Mouse (Mus musculus) 3134 (cell line): Measurements from ENCODE around the gene Sapcd1.

Source experiments
- DNase-seq: peaks from one replicate; pipeline ENCODE4 v3.0.0-alpha.2; 2011; ENCODE audit warnings: low spot score; ENCODE audit not compliant: insufficient read length; ENCODE audit errors: extremely low read depth

The Sapcd1 gene

GRCm38 (mm10) chr17:34994751-34995150, 33.1 kb downstream of the Sapcd1 start:
- DNase-seq: no peak

DNA sequence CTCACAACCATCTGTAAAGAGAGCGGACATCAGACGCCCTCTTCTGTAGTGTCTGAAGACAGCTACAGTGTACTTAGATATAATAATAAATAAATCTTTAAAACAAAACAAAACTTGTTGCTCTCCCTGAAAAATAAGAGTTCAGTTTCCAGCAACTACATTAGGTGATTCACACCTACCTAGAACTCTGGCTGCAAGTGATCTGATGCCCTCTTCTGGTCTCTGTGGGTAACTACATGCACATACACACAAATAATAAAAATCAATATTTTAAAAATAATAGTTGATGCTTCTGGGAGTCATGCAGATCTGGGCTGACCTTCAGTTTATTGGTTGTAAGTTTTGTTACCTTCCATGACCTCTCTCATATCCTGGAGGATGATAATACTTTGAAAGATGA, 43.6 kb downstream of the Sapcd1 start:
- no peak for DNase-seq

DNA sequence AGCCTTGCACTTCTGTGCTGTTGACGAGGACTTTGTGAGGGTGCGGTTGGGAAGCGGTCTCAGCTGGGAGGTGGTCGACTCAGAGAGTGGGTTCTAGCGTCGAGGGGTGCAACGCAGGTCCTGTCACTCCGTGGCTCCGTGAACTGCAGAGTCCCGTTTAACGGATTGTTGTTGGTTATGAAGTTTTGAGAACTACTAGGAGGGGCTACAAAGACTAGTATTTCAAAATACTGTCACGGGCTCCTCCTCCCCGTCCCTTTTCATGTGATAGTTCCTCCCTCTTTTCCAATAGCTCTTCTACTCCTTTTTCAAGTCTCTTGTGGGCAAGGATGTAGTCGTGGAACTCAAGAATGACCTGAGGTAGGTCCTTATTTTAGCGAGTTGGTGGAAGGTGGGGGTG, 45.5 kb downstream of the Sapcd1 start:
- no peak for DNase-seq

DNA sequence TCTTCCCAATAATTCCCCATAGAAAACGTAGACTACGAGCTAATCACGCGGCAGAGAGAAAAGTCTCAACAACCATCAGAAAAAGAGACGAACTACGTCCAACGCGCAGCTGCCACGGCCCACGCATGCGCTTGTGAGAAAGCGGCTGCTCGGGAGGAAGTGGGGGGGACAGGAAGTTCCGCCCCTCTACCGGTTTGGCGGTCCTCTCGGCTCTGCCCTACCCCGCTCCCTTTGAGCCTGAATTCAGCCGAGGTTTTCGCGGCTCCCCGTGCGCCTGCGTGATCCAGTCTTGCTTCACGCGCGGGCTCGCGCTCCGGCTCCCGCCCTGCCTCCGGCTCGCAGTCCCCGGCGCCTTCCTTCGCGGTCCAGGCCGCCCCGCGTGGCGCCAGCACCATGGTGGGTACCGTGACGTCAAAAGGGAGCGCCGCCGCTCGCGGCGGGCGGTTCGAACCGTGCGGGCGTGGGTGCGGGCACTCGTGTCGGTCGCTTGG, 46.1 kb downstream of the Sapcd1 start, which contains the start of gene Lsm2:
Lsm2 (plus strand) TSS at position 173 of the 491 bp plus-strand sequence.
- peak; percentile 93 for DNase-seq

- DNase-seq: peak; percentile 62
Measured at GRCm38 (mm10) chr17:34980655-34981054, 47.2 kb downstream of the Sapcd1 start.

DNA sequence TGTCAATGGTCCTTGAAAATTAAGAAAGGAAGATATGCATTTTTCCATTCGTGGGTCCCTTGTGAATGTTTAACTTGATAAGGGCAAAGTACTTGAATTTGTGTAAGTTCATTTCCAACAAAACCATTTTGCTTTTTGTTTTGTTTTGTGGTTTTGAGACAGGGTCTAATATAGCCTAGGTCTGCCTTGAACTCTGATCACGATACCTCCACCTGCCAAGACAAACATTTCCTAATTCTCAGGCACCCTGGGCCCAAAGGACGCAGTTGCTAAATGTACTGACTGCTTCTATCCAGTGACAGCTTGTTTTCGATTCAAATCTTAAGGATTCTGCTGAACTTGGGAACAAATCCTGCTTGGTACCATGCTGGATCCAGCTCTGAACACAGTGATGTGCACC, 48.2 kb downstream of the Sapcd1 start:
- DNase-seq: no peak

DNA sequence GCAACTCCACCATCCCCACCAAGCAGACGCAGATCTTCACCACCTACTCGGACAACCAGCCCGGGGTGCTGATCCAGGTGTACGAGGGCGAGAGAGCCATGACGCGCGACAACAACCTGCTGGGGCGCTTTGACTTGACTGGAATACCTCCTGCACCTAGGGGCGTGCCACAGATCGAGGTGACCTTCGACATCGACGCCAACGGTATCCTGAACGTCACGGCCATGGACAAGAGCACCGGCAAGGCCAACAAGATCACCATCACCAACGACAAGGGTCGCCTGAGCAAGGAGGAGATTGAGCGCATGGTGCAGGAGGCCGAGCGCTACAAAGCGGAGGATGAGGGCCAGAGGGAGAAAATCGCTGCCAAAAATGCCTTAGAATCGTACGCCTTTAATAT, 49.6 kb downstream of the Sapcd1 start:
- no peak for DNase-seq

DNA sequence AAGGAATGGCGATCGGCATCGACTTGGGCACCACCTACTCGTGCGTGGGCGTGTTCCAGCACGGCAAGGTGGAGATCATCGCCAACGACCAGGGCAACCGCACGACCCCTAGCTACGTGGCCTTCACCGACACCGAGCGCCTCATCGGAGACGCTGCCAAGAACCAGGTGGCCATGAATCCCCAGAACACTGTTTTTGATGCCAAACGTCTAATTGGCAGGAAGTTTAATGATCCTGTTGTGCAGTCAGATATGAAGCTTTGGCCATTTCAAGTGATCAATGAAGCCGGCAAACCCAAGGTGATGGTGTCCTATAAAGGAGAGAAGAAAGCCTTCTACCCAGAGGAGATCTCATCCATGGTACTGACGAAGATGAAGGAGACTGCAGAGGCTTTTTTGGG, 50.8 kb downstream of the Sapcd1 start:
- DNase-seq: no peak
